Mouse (Mus musculus) CH12.LX (cell line): ENCODE data around the gene Akap12. TPM values are rescaled to one million over a fixed set of nuclear protein-coding genes. Genes with fewer than 3 reads are reported as not detected.
A peak's percentile ranks its signal among the peaks of the same experiment; 100 is the strongest.

Experiments
- DNase-seq: peaks from one replicate; pipeline ENCODE4 v3.0.0-alpha.2; 2013; ENCODE audit errors: extremely low read depth
- H3K27ac ChIP-seq: 2 replicates; pipeline ENCODE4 v1.5.1; 2012; ENCODE audit warnings: low read depth, mild to moderate bottlenecking, control low read depth, moderate library complexity; ENCODE audit not compliant: insufficient read depth
- H3K27me3 ChIP-seq: replicated peaks from 2 replicates; pipeline ENCODE3; 2012; ENCODE audit warnings: inconsistent platforms
- H3K36me3 ChIP-seq, 2 experiments: replicated peaks in 1 of 2; 2 replicates each; pipeline versions ENCODE3 to v1.6.1; 2012; ENCODE audit warnings: inconsistent platforms in 1 of 2, low read length in 1 of 2, mild to moderate bottlenecking in 1 of 2, mixed read lengths in 1 of 2, moderate library complexity in 1 of 2; ENCODE audit not compliant: control insufficient read depth in 1 of 2, insufficient read depth in 1 of 2
- H3K4me1 ChIP-seq, 2 experiments: 2 replicates each; pipeline ENCODE4 v1.6.1; 2012; ENCODE audit warnings: inconsistent platforms in 1 of 2, moderate library complexity in 1 of 2; ENCODE audit not compliant: insufficient read depth in 2 of 2, control insufficient read depth in 1 of 2
- H3K4me2 ChIP-seq: 2 replicates; pipeline ENCODE4 v1.6.1; 2012; ENCODE audit warnings: low read depth, mild to moderate bottlenecking, control low read depth; ENCODE audit not compliant: poor library complexity, insufficient read depth, severe bottlenecking
- H3K4me3 ChIP-seq, 3 experiments: fragments of 150-350 bp in 1 of 3; sonication (generic) in 1 of 3; replicated peaks in 1 of 3; 2 replicates each; pipeline versions ENCODE3 to v1.5.1; 2011 to 2012; ENCODE audit warnings: low read depth in 2 of 3, low read length in 2 of 3, mild to moderate bottlenecking in 2 of 3, moderate library complexity in 2 of 3, control low read depth in 1 of 3, improper control_type of control experiment in 1 of 3, inconsistent platforms in 1 of 3, mixed read lengths in 1 of 3; ENCODE audit not compliant: poor library complexity in 1 of 3
- H3K79me2 ChIP-seq: replicated peaks from 2 replicates; pipeline ENCODE4 v1.6.1; 2012; ENCODE audit warnings: mild to moderate bottlenecking, moderate library complexity; ENCODE audit not compliant: control insufficient read depth, poor library complexity, insufficient read depth, severe bottlenecking; ENCODE audit errors: extremely low read depth
- H3K9ac ChIP-seq: 2 replicates; pipeline ENCODE4 v1.6.1; 2012; ENCODE audit warnings: low read depth, mild to moderate bottlenecking, control low read depth, moderate library complexity; ENCODE audit not compliant: insufficient read depth
- H3K9me3 ChIP-seq: replicated peaks from 2 replicates; pipeline ENCODE3; 2012; ENCODE audit warnings: low read length, inconsistent platforms, mixed read lengths
- BHLHE40 ChIP-seq: IDR thresholded peaks from 2 replicates; pipeline ENCODE4 v1.6.1; 2011; ENCODE audit warnings: mild to moderate bottlenecking, low read depth, low read length, improper control_type of control experiment
- CHD1 ChIP-seq: IDR thresholded peaks from 2 replicates; pipeline ENCODE4 v1.6.1; 2012; ENCODE audit warnings: low read depth, low read length, improper control_type of control experiment, inconsistent platforms
- CTCF ChIP-seq, 2 experiments: IDR thresholded peaks in 1 of 2; conservative IDR thresholded peaks in 1 of 2; 2 replicates each; pipeline ENCODE4 v1.5.1; 2011 to 2012; ENCODE audit warnings: low read depth in 2 of 2, low read length in 2 of 2, improper control_type of control experiment in 1 of 2, inconsistent platforms in 1 of 2, mild to moderate bottlenecking in 1 of 2, moderate library complexity in 1 of 2
- E2F4 ChIP-seq: IDR thresholded peaks from 2 replicates; pipeline ENCODE4 v1.6.1; 2011; ENCODE audit warnings: low read depth, low read length, improper control_type of control experiment; ENCODE audit not compliant: insufficient replicate concordance
- ELF1 ChIP-seq: IDR thresholded peaks from 2 replicates; pipeline ENCODE4 v1.6.1; 2014; ENCODE audit warnings: low read depth, mild to moderate bottlenecking, inconsistent platforms, low read length, improper control_type of control experiment
- ETS1 ChIP-seq: conservative IDR thresholded peaks from 2 replicates; pipeline ENCODE4 v1.6.1; 2012; ENCODE audit warnings: low read depth, mild to moderate bottlenecking, inconsistent platforms, low read length, improper control_type of control experiment, moderate library complexity
- GABPA ChIP-seq: IDR thresholded peaks from 2 replicates; pipeline ENCODE4 v1.6.1; 2012; ENCODE audit warnings: low read depth, low read length, improper control_type of control experiment, inconsistent platforms; ENCODE audit not compliant: insufficient replicate concordance
- IRF4 ChIP-seq: IDR thresholded peaks from 2 replicates; pipeline ENCODE4 v1.6.1; 2014; ENCODE audit warnings: low read depth, mild to moderate bottlenecking, inconsistent platforms, low read length, improper control_type of control experiment
- JUN ChIP-seq: IDR thresholded peaks from 2 replicates; pipeline ENCODE4 v1.6.1; 2011; ENCODE audit warnings: low read depth, mild to moderate bottlenecking, low read length, improper control_type of control experiment, moderate library complexity; ENCODE audit not compliant: insufficient read depth
- JUND ChIP-seq: conservative IDR thresholded peaks from 2 replicates; pipeline ENCODE4 v1.6.1; 2011; ENCODE audit warnings: low read depth, low read length, improper control_type of control experiment
- KAT2A ChIP-seq: IDR thresholded peaks from 2 replicates; pipeline ENCODE4 v1.6.1; 2012; ENCODE audit warnings: low read length, improper control_type of control experiment, inconsistent platforms; ENCODE audit not compliant: insufficient replicate concordance
- MAFK ChIP-seq: IDR thresholded peaks from 2 replicates; pipeline ENCODE4 v1.6.1; 2011; ENCODE audit warnings: low read length, improper control_type of control experiment; ENCODE audit not compliant: insufficient replicate concordance
- MAX ChIP-seq: IDR thresholded peaks from 2 replicates; pipeline ENCODE4 v1.6.1; 2011; ENCODE audit warnings: low read length, improper control_type of control experiment
- MAZ ChIP-seq: IDR thresholded peaks from 2 replicates; pipeline ENCODE4 v1.6.1; 2012; ENCODE audit warnings: low read depth, mild to moderate bottlenecking, inconsistent platforms, low read length, improper control_type of control experiment, moderate library complexity
- MEF2A ChIP-seq: IDR thresholded peaks from 2 replicates; pipeline ENCODE4 v1.6.1; 2014; ENCODE audit warnings: low read depth, mild to moderate bottlenecking, inconsistent platforms, low read length, improper control_type of control experiment, borderline replicate concordance
- MXI1 ChIP-seq: IDR thresholded peaks from 2 replicates; pipeline ENCODE4 v1.6.1; 2011; ENCODE audit warnings: mild to moderate bottlenecking, low read depth, low read length, improper control_type of control experiment
- NELFE ChIP-seq: IDR thresholded peaks from 2 replicates; pipeline ENCODE4 v1.6.1; 2011; ENCODE audit warnings: low read depth, low read length, improper control_type of control experiment
- PAX5 ChIP-seq: IDR thresholded peaks from 2 replicates; pipeline ENCODE4 v1.6.1; 2012; ENCODE audit warnings: low read length, inconsistent platforms, mixed read lengths
- POLR2AphosphoS2 ChIP-seq: IDR thresholded peaks from 2 replicates; pipeline ENCODE4 v1.6.1; 2011; ENCODE audit warnings: low read depth, low read length, improper control_type of control experiment
- RAD21 ChIP-seq: IDR thresholded peaks from 2 replicates; pipeline ENCODE4 v1.6.1; 2011; ENCODE audit warnings: low read depth, mild to moderate bottlenecking, low read length, improper control_type of control experiment, moderate library complexity
- RCOR1 ChIP-seq: conservative IDR thresholded peaks from 2 replicates; pipeline ENCODE4 v1.6.1; 2012; ENCODE audit warnings: low read depth, mild to moderate bottlenecking, inconsistent platforms, low read length, improper control_type of control experiment
- SMC3 ChIP-seq: IDR thresholded peaks from 2 replicates; pipeline ENCODE4 v1.6.1; 2011; ENCODE audit warnings: low read depth, low read length, improper control_type of control experiment
- TCF12 ChIP-seq: IDR thresholded peaks from 2 replicates; pipeline ENCODE4 v1.6.1; 2014; ENCODE audit warnings: low read depth, mild to moderate bottlenecking, inconsistent platforms, low read length, improper control_type of control experiment
- USF2 ChIP-seq: conservative IDR thresholded peaks from 2 replicates; pipeline ENCODE4 v1.6.1; 2011; ENCODE audit warnings: low read depth, low read length, improper control_type of control experiment
- ZC3H11A ChIP-seq: IDR thresholded peaks from 2 replicates; pipeline ENCODE4 v1.6.1; 2012; ENCODE audit warnings: low read depth, mild to moderate bottlenecking, inconsistent platforms, low read length, improper control_type of control experiment
- ZKSCAN1 ChIP-seq: IDR thresholded peaks from 2 replicates; pipeline ENCODE4 v1.6.1; 2012; ENCODE audit warnings: low read depth, inconsistent platforms, low read length, improper control_type of control experiment, borderline replicate concordance
- ZMIZ1 ChIP-seq: IDR thresholded peaks from 2 replicates; pipeline ENCODE4 v1.6.1; 2012; ENCODE audit warnings: low read depth, mild to moderate bottlenecking, inconsistent platforms, low read length, improper control_type of control experiment
- ZNF384 ChIP-seq: IDR thresholded peaks from 2 replicates; pipeline ENCODE4 v1.6.1; 2012; ENCODE audit warnings: low read depth, low read length, improper control_type of control experiment, inconsistent platforms
- dilution Hi-C: fragments of 300-500 bp; cut with MboI; formaldehyde crosslinking; loops from 2 replicates; pipeline ENCODE4 v1.14.3; 2020; ENCODE audit warnings: low sequenced_read_pairs; ENCODE audit not compliant: extremely low pct_unique_long_range_greater_than_20kb, extremely low pct_ligation_motif_present
- in situ Hi-C: fragments of 300-500 bp; cut with MboI; formaldehyde crosslinking; loops from 3 replicates; pipeline ENCODE4 v1.14.3; 2019; ENCODE audit warnings: low sequenced_read_pairs, low pct_ligation_motif_present, low pct_unique_long_range_greater_than_20kb, mixed read lengths
- polyA plus RNA-seq: library from polyadenylated mRNA; unstranded; fragments of >175 nt; gene quantifications from 2 replicates; pipeline ENCODE4 v1.2.1, GENCODE M21; 2012; ENCODE audit warnings: low read depth; ENCODE audit not compliant: insufficient read length
- total RNA-seq, 2 experiments: library from RNA; depleted of rRNA; stranded (reverse); fragments of 300-350 nt in 1 of 2; fragments of >200 nt in 1 of 2; gene quantifications; 2 replicates each; pipeline ENCODE4 v1.2.3; 2012 to 2014

Akap12 gene
- total and polyA plus RNA-seq, 3 experiments, result 0.51 to 3.1 (median 1.7) TPM

- Histone ChIP-seq H3K27me3 (no peaks in the 10 kb centered on the region), H3K4me1 (peaks cover 13 to 40% of the 10 kb centered on the region in 2 experiments), H3K4me3 (no peak overlapping the region), H3K27ac (no peak overlapping the region), H3K9ac (no peak overlapping the region), H3K36me3 (peaks cover 15 to 51% of the 10 kb centered on the region in 2 experiments), H3K9me3 (no peaks in the 10 kb centered on the region), H3K4me2 (no peak overlapping the region), H3K79me2 (peaks cover 80% of the 10 kb centered on the region)
- TF ChIP-seq MAFK (no peak), ELF1 (no peak), CTCF (conservative IDR thresholded peaks at IDR 0.05 in 1 of 2, IDR thresholded peaks at IDR 0.05 in 1 of 2; ENCODE audit: low read depth in 2 of 2, low read length in 2 of 2) (no peak), GABPA (no peak), ETS1 (no peak), MXI1 (no peak), MAX (no peak), E2F4 (no peak), POLR2AphosphoS2 (no peak), MEF2A (no peak), ZC3H11A (no peak), RAD21 (no peak), SMC3 (no peak), ZKSCAN1 (no peak), TCF12 (no peak), JUND (no peak), ZNF384 (no peak), JUN (no peak), CHD1 (no peak), IRF4 (no peak)
- DNase-seq, result no peak
- dilution Hi-C loops, result no loop called here
- in situ Hi-C loops, result no loop called here
Observed at GRCm38 (mm10) chr10:4391076-4391475, 124.9 kb downstream of the Akap12 start.

GRCm38 (mm10) chr10:4391851-4392250 is 125.7 kb downstream of the Akap12 start:
- peaks cover 77% of the 10 kb centered on the region for H3K79me2 ChIP-seq
- H3K36me3 ChIP-seq, result peaks cover 18 to 53% of the 10 kb centered on the region in 2 experiments
- dilution Hi-C loops, result no loop called here
- no peak overlapping the region for H3K27ac ChIP-seq
- no peak overlapping the region for H3K9ac ChIP-seq
- H3K4me3 ChIP-seq, result no peak overlapping the region
- no peaks in the 10 kb centered on the region for H3K27me3 ChIP-seq
- in situ Hi-C loops, result no loop called here
- peak; percentile 48 for DNase-seq
- H3K4me1 ChIP-seq, result peaks cover 13 to 40% of the 10 kb centered on the region in 2 experiments
- H3K9me3 ChIP-seq, result no peaks in the 10 kb centered on the region
- no peak overlapping the region for H3K4me2 ChIP-seq
- TF ChIP-seq GABPA (no peak), JUN (no peak), MAX (no peak), USF2 (no peak), ZKSCAN1 (no peak), MAZ (no peak), BHLHE40 (no peak), ZNF384 (no peak), MXI1 (no peak), E2F4 (0 out of 2 replicates have a peak, but pooled peaks have one; percentile 51), PAX5 (no peak), ZMIZ1 (no peak), JUND (no peak), MAFK (no peak), NELFE (no peak), ZC3H11A (no peak), CHD1 (no peak), SMC3 (peak; percentile 33), RAD21 (peak; percentile 36), IRF4 (no peak), RCOR1 (no peak), ETS1 (no peak), MEF2A (no peak), CTCF (conservative IDR thresholded peaks at IDR 0.05 in 1 of 2, IDR thresholded peaks at IDR 0.05 in 1 of 2; ENCODE audit: low read depth in 2 of 2, low read length in 2 of 2) (peak; percentile 6 to 72; a peak in 2 of 4 replicates), KAT2A (no peak), TCF12 (no peak)
